Mouse (Mus musculus) gastrocnemius, postnatal 36 days (tissue): ENCODE data around the gene Neurl1b. TPM values are rescaled to one million over a fixed set of nuclear protein-coding genes. Genes with fewer than 3 reads are reported as not detected.

Experiments used
- DNase-seq, 2 experiments: peaks; one replicate each; pipeline ENCODE4 v3.0.0; 2022
- intact Hi-C: fragments of 180-260 bp; cut with DNase I; formaldehyde crosslinking; loops from one replicate; pipeline ENCODE4 v1.15.1; 2025
- total RNA-seq, 2 experiments: library from RNA; stranded (reverse); gene quantifications; 2 replicates each; pipeline ENCODE4 v1.2.3; 2021

Neurl1b gene
- total RNA-seq, 2 experiments from 2014 or later = 2.6 to 3.7 TPM

DNA sequence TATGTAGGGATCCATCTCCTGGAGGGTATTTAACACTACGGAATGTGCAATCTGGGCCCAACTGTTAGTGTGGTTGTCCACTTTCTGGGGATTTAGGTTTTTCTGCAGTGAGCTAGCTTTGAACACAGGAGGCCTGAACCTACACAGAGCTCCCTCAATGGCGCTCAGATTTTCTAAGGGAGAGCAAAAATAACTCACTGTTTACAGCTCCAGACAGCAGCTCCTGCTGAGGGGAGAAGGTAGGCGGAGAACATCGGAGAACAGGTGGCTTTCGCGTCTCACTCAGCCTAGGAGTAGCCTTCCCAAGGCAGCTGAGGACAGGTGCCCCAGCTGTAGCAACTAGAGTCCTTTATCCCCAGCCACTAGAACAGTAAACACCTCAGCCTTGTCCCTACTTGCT, 27.6 kb downstream of the Neurl1b start:
- no peak for DNase-seq
- intact Hi-C loops = no loop called here

DNA sequence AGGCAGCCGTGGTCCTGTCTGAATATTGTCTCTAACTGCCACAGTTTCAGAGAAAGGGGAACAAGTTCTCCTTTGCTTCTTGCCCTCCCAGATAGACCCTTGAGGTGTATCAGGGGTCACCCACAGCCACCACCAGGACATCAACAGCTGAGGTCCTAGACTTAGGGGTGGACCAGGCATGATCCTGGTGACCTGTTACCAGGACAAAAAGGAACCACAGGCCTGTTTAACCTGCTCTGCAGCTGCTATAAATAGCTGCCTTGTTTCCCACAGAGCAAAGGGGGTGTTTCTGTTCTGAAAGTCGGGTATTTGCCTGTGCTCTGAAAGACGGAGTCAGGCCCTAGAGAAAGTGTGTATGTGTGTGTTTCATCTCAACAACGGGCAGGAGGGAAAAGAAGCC, 29.2 kb downstream of the Neurl1b start:
- intact Hi-C loops = loop anchor here (2.0 kb wide), 1 partner anchor 17 kb away; no protein-coding TSS in a partner anchor

DNA sequence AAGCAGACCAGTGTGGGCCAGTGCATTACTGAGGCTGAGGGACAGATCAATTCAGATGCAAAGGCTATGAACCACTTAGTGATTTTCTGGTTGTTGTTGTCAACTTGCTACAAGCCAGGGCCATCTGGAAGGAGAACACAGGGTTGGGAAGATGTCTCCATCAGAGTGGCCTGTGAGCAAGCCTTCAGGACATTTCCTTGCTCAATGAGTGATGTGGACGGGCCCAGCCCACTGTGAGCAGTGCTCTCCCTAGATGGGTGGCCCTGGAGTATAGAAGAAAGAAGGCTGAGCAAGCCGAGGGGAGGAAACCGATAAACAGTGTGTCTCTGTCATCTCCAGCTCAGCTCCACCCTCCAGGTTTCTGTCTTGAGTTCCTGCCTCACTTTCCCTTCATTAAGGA, 34.8 kb downstream of the Neurl1b start:
- intact Hi-C loops = no loop called here
- DNase-seq = no peak

More for the DNA sequence above, 29.2 kb downstream of the Neurl1b start:
- no peak for DNase-seq

DNA sequence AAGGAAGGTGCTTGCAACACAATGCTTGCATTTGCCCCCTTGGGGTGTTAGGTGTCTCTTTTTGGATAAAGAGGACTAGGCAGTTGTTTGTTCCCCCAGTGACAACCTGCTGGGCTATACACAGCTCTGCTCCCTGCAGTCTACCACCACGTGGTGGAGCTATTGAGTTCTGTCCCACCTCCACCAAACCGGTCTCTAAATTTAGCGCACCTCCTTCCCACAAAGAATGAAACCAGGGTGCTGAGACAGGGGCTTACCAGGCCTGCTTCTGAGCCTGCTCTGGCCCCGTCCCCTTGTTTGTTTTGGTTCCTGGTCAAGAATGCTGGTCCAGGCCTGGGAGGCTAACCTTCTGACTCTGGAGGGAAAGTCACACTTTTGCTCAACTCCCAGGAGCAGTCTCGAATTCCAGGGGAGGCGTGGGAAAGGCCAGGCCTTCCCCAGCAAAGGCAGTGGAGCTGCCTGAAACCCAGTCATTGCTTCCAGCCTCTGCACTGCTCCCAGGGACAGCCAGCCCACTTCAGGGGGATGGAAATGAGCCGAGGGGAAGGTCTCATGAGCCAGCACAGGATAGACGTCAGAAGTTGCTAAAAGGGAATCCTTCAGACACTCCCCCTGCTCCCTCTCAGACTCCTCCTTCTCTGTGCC, 37.1 kb downstream of the Neurl1b start:
- peak; percentile 46 to 63 for DNase-seq
- intact Hi-C loops = loop anchor here (2.0 kb wide), 1 partner anchor 137 kb away; no protein-coding TSS in a partner anchor

DNA sequence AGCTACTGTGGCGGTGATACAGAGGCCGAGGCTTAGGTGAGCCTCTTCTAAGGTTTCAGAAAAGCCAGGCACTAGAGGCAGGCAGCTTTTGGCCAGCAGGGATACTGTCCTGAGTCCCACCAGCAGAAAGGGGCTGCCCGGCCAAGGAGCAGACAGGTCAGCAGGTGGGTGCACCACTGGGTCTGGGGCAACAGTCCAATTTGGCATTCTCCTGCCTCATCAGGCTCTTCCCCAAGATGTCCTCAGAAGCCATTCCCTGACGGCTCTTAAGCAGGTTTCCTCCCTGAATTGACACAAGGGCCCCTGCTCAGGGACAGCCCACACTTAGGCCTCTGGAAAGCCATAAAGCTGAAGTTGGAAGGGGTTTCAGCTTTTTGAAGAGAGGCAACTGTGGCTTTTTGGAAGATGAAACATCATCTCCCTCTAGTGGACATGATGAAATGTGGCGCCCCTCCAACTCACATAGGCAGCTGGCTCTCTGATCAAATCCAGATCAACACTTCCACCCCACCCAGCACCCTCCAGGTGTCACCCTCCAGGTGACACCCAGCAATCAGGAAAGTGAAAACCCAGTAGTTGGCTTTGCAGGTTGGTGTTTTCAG, 37.8 kb downstream of the Neurl1b start:
- intact Hi-C loops = loop anchor here (2.0 kb wide), 1 partner anchor 138 kb away; no protein-coding TSS in a partner anchor
- peak; percentile 48 to 67 for DNase-seq

DNA sequence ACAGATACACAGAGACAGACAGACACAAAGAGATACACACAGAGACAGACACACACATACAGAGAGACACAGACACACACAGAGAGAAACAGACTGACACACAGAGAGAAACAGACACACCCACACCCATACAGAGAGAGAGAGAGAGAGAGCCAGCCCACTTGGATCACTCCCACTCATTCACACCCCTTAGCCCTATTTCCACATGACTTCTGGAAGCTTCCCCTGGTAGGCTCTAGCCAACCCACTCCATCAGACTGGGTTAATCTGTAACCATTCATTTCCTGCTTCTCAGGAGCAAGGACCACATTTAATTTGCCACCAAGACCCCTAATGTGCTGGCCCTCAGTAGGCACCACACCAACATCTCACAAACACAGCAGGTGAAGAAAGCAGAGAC, 42.9 kb downstream of the Neurl1b start:
- no peak for DNase-seq
- intact Hi-C loops = no loop called here

DNA sequence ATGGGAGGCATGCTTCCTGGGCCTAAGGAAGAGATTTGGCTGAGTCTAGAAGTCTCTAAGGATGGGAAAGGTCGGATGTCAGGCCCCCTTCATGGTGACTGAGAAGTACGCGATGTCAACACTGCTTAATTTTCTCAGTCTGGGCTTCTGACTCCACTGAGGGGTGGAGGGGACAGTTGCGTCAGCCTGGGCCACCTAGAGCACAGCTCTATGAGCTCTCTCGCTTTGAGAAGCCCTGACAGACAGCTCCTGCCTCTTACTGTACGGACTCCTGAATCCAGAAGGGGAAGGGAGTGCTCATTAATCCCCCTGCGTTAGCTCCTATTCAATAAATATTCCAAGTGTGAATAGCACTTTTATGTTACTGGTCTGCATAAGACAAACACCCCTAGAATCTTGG, 43.4 kb downstream of the Neurl1b start:
- no peak for DNase-seq
- intact Hi-C loops = no loop called here

DNA sequence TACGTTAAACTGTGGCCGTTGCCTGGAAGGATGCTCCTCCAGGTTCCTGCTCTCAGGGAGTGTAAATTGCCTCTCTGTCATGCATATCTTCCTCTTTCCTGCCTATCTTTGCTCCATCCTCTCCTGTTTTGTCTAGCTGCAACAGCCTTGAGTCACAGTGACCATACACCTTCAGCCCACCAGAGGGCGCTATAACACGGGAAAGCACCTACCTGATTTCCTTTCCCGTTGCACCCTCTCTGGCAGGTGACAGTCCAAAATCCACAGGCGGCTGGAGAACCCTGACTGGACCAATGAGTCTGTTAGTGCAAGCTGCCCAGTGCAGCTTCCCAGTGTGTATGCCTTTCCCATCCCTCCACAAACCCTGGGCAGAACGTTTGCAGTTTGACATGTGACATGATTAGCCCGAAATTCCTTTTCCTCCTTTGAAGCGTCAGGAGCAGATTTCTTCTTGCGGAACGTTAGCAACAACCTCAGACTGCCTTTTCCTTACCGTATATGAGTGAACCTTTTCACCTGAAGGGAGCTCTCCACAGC, 48.1 kb downstream of the Neurl1b start:
- peak; percentile 68 to 74 for DNase-seq
- intact Hi-C loops = loop anchor here (5.0 kb wide), 1 partner anchor 425 kb away; no protein-coding TSS in a partner anchor

DNA sequence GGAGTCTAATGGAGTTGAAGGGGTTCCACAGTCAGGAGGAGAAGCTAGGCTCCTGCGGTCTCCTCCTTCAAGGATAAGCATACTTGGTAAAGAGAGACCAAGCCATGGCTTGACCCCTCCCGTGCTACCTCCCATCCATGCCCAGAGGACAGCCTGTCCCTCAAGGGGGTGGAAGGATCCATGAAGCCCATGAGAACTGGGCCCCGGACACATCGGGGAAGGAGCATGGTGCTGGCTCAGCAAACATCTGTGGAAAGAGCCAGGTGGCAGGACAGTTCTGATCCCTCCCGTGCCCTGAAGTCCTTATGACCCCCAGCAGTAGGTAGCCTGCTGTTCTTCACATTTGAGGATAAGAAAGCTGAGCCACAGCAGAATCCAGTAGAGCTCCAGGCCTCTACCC, 48.8 kb downstream of the Neurl1b start:
- intact Hi-C loops = loop anchor here (5.0 kb wide), 1 partner anchor 424 kb away; no protein-coding TSS in a partner anchor
- DNase-seq = no peak

DNA sequence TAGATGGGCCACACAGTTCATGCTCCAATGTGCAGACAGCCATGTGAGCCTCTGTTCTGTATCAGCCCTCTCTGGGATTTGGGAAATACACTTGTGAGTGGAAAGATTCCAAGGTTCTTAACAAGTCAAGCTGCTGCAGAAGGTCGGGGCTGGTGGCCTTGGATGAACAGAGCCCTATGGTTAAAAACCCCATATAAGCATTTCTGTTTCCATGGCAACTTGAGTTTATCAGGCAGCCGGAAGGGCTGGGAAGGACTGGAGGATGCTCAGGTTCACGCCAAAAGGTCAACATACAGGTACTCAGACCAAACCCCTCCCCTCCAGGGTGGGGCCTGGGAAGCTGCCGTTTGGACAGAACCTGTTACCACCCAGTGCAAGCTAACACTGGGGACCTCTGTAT, 49.4 kb downstream of the Neurl1b start:
- no peak for DNase-seq
- intact Hi-C loops = loop anchor here (5.0 kb wide), 1 partner anchor 423 kb away; no protein-coding TSS in a partner anchor

DNA sequence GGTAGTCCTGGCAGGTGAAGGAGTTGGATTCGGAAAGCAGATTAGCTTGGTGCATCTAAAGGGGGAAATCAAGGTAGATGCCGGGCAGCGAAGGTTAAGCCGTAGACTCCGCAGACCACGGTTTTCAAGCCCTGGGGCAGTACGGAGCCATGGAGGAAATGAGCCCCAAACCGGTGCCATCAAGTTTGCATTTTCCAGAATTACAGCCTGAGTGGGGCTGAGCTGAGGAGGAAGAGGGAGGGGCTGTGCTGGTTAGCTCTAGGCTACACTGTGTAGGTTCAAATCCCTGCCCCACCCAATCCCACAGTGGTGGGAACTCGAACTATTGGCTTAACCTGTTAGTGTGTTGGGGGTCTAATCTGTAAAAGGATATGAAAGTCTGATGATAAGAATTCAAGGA, 49.9 kb downstream of the Neurl1b start:
- DNase-seq = no peak
- intact Hi-C loops = loop anchor here (5.0 kb wide), 1 partner anchor 423 kb away; no protein-coding TSS in a partner anchor

DNA sequence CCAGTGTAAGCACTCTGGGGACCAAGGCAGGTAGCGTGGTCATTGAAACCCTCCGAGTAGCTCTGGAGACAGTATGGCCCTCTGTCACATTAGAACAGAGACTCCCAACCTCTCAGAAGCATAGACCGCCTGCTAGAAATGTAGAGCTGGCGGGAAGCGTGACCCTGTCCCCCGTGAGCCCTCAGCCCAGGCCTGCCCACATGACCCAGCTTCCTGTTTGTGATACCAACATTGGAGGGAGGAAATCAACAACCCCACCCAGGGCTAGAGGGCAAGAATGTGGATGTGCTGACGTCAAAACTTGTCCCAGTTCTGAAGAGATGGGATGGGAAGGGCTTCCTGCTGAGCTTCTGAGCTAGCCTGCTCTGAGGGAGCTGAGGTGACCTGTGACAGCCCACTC, 50.3 kb downstream of the Neurl1b start:
- DNase-seq = no peak
- intact Hi-C loops = loop anchor here (5.0 kb wide), 1 partner anchor 422 kb away; no protein-coding TSS in a partner anchor

DNA sequence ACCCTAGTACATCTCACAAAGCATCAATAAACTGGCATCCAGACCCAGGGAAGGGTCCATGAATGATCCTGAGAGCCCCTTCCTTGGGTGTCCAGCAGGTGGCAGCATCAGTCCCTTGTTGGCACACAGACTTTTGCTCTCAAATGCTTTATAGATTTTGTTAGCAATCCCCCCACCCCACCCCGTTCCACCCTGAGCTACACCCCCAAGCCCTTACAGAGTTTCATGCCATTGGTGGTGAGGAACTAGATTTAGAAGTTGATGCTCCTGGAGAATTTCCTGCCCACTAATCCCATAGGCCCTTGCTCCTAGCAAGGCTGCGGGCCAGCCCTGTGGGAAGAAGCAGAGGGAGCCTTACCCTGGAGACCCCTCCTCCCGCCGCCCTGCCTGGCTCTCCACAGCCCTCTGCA, 52.1 kb downstream of the Neurl1b start:
- intact Hi-C loops = loop anchor here (2.0 kb wide), 2 partner anchors 42 to 172 kb away; no protein-coding TSS in a partner anchor

DNA sequence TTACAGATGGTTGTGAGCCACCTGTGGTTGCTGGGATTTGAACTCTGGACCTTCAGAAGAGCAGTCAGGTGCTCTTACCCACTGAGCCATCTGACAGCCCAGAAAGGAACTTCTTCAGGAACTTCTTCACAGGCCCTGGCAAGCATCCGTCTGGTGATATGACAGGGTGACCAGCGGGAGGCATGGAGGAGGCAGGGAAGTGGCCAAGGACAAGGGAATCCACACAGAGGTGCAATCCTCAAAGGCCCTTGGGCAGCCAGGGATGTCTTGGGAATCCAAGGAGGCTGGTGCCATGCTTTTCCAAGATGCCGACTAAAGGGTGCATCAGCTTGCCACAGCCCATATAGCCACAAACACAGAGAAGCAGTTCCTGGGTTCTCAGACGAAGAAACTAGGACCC, 53.0 kb downstream of the Neurl1b start:
- no peak for DNase-seq
- intact Hi-C loops = loop anchor here (2.0 kb wide), 3 partner anchors 17 to 171 kb away; no protein-coding TSS in a partner anchor

More for the DNA sequence above, 52.1 kb downstream of the Neurl1b start:
- DNase-seq = peak; percentile 75 to 77

DNA sequence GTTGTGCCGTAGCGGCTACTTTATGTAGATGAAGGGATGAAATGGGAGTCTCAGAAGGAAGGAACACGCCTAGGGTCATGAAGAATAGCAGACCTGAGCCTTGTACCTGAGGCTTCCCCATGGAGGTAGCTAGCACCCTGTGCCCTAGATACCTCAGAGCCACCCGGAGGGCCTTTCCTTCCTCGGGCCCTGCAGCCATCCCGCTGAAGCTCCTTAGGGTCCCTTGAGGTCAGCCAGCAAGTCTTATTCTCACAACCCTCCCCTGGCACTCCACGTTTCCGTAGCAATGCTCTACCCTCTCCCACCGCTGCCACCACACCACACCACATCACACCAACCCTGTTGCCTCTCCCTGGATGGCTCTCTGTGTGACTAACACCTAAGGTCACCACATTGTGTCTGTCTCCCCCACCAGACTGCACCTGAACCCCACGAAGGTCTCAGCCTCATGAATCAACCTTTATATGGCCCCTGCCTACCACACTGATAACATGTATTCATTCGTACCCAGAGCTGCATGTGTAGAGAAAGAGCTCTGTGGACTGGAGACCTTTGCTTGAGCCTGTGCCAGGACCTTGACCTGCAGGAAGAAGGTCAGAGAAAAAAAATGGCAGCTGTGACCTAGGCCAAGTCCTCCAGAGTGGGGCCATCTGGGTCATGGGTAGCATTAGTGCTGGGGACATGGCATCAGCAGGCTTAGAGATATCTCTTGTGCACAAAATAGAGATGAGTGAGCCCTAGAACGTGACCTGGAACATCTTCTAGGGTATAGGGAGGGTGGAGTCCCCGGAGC, 53.7 kb downstream of the Neurl1b start:
- intact Hi-C loops = loop anchor here (2.0 kb wide), 1 partner anchor 17 kb away; no protein-coding TSS in a partner anchor

DNA sequence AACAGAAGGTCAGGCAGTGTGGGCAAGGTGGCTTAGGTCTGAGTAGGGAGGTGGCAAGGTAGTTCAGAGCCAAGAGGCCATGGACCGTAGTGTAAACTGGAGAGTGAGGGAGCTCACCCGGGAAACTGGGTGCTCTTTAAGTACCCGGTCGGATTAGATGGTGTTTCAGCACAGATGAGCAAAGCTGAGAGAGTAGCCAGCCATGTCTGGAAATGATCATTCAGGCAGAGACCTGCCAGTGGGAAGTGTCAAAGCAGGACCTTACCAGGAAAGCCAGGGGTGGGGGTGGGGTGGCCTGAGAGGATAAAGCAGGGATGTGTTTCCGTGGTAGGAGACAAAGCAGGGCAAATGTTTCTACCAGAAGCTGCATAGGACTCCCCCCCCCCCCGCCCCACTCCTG, 62.2 kb downstream of the Neurl1b start:
- DNase-seq = no peak
- intact Hi-C loops = no loop called here

More for the DNA sequence above, 53.7 kb downstream of the Neurl1b start:
- DNase-seq = no peak

DNA sequence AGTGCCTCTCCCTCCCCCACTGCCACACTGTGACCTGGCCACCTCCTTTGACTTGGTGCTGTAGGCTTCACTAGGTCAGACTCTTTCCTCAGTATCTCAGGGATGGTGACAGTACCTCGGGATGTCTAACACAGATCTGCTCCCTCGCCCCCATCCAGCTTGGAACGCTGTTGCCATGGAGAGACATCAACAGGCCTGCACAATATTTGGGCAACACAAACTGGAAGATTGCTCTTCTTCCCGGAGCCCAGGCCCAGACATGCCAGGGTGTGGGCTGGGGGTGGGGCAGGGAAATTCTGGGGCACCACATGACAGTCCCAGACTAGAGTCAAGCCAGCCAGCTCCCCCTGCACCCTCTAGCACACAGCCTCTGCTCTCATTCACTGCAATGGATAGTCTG, 64.0 kb downstream of the Neurl1b start:
- no peak for DNase-seq
- intact Hi-C loops = no loop called here

DNA sequence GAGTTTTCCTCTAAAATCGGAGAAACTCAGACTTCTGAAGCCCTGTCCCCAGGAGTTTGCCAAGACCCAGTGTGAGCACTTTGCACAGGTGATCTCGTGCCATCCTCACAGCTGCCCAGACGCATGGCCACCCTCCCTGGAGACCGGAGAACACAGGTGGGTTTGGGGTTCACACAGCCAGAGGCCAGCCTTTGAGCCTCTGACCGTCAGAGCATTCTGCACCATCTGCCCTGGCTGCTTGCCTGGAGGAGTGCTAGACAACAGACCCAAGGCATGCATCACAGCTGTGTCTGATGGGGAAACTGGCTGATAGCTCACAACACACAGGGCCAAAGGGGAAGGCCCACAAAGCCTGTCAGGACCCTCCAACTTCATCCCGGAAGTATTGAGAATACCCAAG, 65.0 kb downstream of the Neurl1b start:
- no peak for DNase-seq

DNA sequence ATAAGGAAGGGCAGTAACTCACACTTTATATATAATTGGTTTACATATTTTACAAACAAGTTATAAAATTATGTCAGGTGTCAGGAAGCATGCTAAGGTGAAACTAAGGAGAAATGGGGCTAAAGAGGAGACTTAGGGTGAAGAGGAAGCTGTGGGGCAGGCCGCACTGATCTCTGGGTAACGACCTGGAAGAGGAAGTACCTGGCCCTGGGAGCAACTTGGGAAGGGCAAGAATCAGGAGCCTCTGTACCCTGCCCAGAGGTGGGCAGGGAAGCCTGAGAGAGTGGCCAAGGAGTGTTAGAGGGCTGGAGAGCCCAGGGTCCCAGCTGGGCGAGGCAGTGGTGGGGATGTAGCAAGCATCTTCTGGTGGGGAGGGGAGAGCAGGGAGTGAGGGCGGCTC, 66.3 kb downstream of the Neurl1b start:
- DNase-seq = no peak
- intact Hi-C loops = no loop called here

More for the DNA sequence above, 65.0 kb downstream of the Neurl1b start:
- intact Hi-C loops = no loop called here

DNA sequence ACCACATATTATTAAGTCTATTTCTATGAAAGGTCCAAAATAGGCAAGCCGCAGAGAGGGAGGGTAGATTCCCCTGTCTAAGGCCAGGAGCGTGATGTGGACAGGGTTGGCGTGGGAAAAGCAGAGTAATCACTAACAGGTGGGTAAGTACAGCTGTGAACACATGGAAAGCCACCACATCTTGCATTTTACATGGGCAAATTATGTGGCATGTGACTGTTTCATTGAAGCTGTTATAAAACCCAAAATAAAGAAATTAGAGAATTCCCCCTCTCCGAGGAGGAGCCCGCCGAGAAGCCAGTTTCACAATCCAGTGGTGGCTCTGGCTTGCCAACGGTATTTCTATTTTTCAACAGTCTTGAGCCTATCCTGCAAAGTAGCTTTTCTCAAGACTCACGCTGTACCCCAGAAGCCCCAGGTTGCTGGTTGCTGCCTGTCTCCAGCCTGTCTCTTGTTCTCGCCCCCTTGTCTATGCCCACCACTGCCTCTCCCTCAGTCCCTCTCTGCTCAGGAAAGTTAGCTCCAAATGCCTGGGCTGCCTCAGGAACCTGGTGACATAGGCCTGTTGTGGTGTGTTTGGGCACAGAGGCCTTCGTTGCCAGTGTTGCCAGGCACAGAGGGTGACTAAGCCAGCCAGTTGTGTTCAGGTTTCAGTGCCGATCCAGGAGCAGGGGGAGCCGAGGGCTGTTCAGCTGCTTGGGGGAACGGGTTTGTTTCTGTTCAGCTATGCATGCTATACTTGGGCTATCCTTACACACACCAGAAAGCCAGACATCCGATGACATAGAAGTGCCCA, 70.2 kb downstream of the Neurl1b start:
- intact Hi-C loops = loop anchor here (2.0 kb wide), 1 partner anchor 16 kb away; no protein-coding TSS in a partner anchor
- DNase-seq = no peak
